In the genomic region with DNA sequence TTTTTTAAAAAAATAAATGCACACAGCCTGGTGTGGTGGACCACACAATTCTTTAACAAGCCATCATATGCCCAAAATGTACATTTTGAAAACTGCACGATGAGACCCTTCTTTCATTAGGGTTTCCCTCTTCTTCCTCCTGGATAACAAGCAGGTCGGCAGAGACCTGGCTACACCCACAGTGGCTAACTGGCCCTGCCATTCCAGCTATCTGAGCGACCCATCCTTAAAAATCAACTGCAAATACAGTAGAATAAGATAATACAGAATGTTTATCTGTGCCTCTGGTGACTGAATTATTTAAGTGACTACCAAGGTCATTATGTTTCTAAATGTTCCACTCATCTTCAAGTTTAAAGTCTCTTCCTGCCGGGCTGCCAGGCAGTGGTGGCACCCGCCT, we compare ENCODE assay signal across 11 mouse cellular contexts. TPM values are rescaled to one million over a fixed set of nuclear protein-coding genes. Genes with fewer than 3 reads are reported as not detected.
DNase-seq lines count a peak whose midpoint lies in the region; ATAC-seq and TF ChIP-seq lines count a peak whose summit lies in the region.
"Had no signal": no experiment of that assay in that cellular context is flagged by ENCODE, and none has a peak within 500 bp of the region (broad histone marks: within the 10 kb centered on the region; RNA-seq: fewer than 3 reads in every experiment).

No protein-coding gene starts in this region.

- H3K27me3 ChIP-seq in kidney, embryonic 16.5 days (ENCODE audit: insufficient read depth, low read length): no peaks in the 10 kb centered on the region
- H3K27me3 ChIP-seq in embryonic facial prominence, embryonic 14.5 days (replicated peaks; ENCODE audit: control insufficient read depth, insufficient read depth, low read length): no peaks in the 10 kb centered on the region; the same call in 1 of the 2 replicates
- H3K27me3 ChIP-seq in intestine, postnatal 0 days (replicated peaks; ENCODE audit: control insufficient read depth, insufficient read depth, low read length): peaks cover 38% of the 10 kb centered on the region
- no peaks in the 10 kb centered on the region for H3K27me3 ChIP-seq in midbrain, postnatal 0 days (ENCODE audit: insufficient read depth, low read length)
- H3K27me3 ChIP-seq: Patski had no signal

- H3K4me3 ChIP-seq in kidney, embryonic 16.5 days (ENCODE audit: low read length): peak overlapping the region; percentile 91
- peak overlapping the region; percentile 86 for H3K4me3 ChIP-seq in embryonic facial prominence, embryonic 14.5 days (ENCODE audit: low read depth, low read length)
- no peak overlapping the region for H3K4me3 ChIP-seq in intestine, postnatal 0 days (ENCODE audit: low read depth, low read length)
- peak overlapping the region; percentile 92; the same call in 1 of the 2 replicates for H3K4me3 ChIP-seq in midbrain, postnatal 0 days (ENCODE audit: low read depth, low read length)

- no peaks in the 10 kb centered on the region for H3K36me3 ChIP-seq in kidney, embryonic 16.5 days (ENCODE audit: insufficient read depth, low read length)
- 0 out of 2 replicates have a peak, but pooled peaks cover 3% of the 10 kb centered on the region for H3K36me3 ChIP-seq in embryonic facial prominence, embryonic 14.5 days (ENCODE audit: control insufficient read depth, insufficient read depth, low read length)
- no peaks in the 10 kb centered on the region for H3K36me3 ChIP-seq in intestine, postnatal 0 days (ENCODE audit: control insufficient read depth, insufficient read depth)
- no peaks in the 10 kb centered on the region for H3K36me3 ChIP-seq in midbrain, postnatal 0 days (ENCODE audit: insufficient read depth, low read length)

- TF ChIP-seq CTCF in intestine, postnatal 0 days (IDR thresholded peaks at IDR 0.05; ENCODE audit: low read depth): no peak
- TF ChIP-seq CTCF in midbrain, postnatal 0 days (IDR thresholded peaks at IDR 0.05): no peak

- no peak for ATAC-seq in kidney, embryonic 16.5 days (ENCODE audit: low FRiP score, low TSS enrichment)
- ATAC-seq in embryonic facial prominence, embryonic 14.5 days (ENCODE audit: low read depth): no peak
- no peak for ATAC-seq in intestine, postnatal 0 days
- ATAC-seq in midbrain, postnatal 0 days (ENCODE audit: low FRiP score): no peak
- ATAC-seq: Patski had no signal

- no peak overlapping the region for H3K27ac ChIP-seq in kidney, embryonic 16.5 days (ENCODE audit: low read length)
- no peak overlapping the region for H3K27ac ChIP-seq in embryonic facial prominence, embryonic 14.5 days (replicated peaks; ENCODE audit: low read depth, low read length)
- H3K27ac ChIP-seq in intestine, postnatal 0 days (ENCODE audit: low read depth, low read length): no peak overlapping the region
- no peak overlapping the region for H3K27ac ChIP-seq in midbrain, postnatal 0 days (ENCODE audit: low read depth, low read length)

- no peak overlapping the region for H3K9ac ChIP-seq in kidney, embryonic 16.5 days (replicated peaks; ENCODE audit: low read length)
- peak overlapping the region; percentile 90; the same call in 1 of the 2 replicates for H3K9ac ChIP-seq in embryonic facial prominence, embryonic 14.5 days (ENCODE audit: low read depth, low read length)
- H3K9ac ChIP-seq in intestine, postnatal 0 days (ENCODE audit: low read depth, low read length): no peak overlapping the region
- H3K9ac ChIP-seq in midbrain, postnatal 0 days (replicated peaks; ENCODE audit: low read length, poor library complexity, severe bottlenecking): no peak overlapping the region

- peak overlapping the region; percentile 89 for H3K4me2 ChIP-seq in kidney, embryonic 16.5 days (replicated peaks; ENCODE audit: low read depth, low read length)
- H3K4me2 ChIP-seq in embryonic facial prominence, embryonic 14.5 days (ENCODE audit: low read depth, low read length): peak overlapping the region; percentile 83
- peak overlapping the region; percentile 93; the same call in 1 of the 2 replicates for H3K4me2 ChIP-seq in intestine, postnatal 0 days (replicated peaks; ENCODE audit: low read depth)
- peak overlapping the region; percentile 79 for H3K4me2 ChIP-seq in midbrain, postnatal 0 days (ENCODE audit: low read depth, low read length, poor library complexity, severe bottlenecking)

- no peak for DNase-seq in kidney, postnatal 14 days
- no peak for DNase-seq in embryonic facial prominence, embryonic 14.5 days (ENCODE audit: low spot score)
- no peak for DNase-seq in midbrain, postnatal 0 days (ENCODE audit: low spot score)
- DNase-seq in layer of hippocampus, postnatal 25 days (ENCODE audit: extremely low spot score in 1 of 2, low spot score in 1 of 2): no peak
- DNase-seq in layer of hippocampus, postnatal 14 days (ENCODE audit: low spot score in 2 of 2): no peak
- no peak for DNase-seq in cerebellum, postnatal 36 days
- DNase-seq: cerebellum, adult 9-10 months; kidney, adult 8-10 months had no signal

- H3K9me3 ChIP-seq in kidney, embryonic 16.5 days (ENCODE audit: low read length): no peaks in the 10 kb centered on the region
- no peaks in the 10 kb centered on the region for H3K9me3 ChIP-seq in embryonic facial prominence, embryonic 14.5 days (ENCODE audit: control insufficient read depth, low read length)
- no peaks in the 10 kb centered on the region for H3K9me3 ChIP-seq in intestine, postnatal 0 days (ENCODE audit: control insufficient read depth)
- no peaks in the 10 kb centered on the region for H3K9me3 ChIP-seq in midbrain, postnatal 0 days (ENCODE audit: low read length)

- 49% methylated on average over 5 of the region's 5 CpGs for WGBS in kidney, embryonic 16.5 days
- 57% methylated on average over 5 of the region's 5 CpGs for whole genome bisulfite sequencing in embryonic facial prominence, embryonic 14.5 days
- 65% methylated on average over 5 of the region's 5 CpGs for WGBS in intestine, postnatal 0 days
- WGBS in midbrain, postnatal 0 days: 58% methylated on average over 5 of the region's 5 CpGs

- peaks cover 21% of the 10 kb centered on the region for H3K4me1 ChIP-seq in kidney, embryonic 16.5 days (ENCODE audit: insufficient read depth, low read length)
- H3K4me1 ChIP-seq in embryonic facial prominence, embryonic 14.5 days (ENCODE audit: control insufficient read depth, insufficient read depth, low read length): no peaks in the 10 kb centered on the region
- H3K4me1 ChIP-seq in intestine, postnatal 0 days (replicated peaks; ENCODE audit: control insufficient read depth, insufficient read depth, low read length): no peaks in the 10 kb centered on the region
- peaks cover 3% of the 10 kb centered on the region; the same call in 1 of the 2 replicates for H3K4me1 ChIP-seq in midbrain, postnatal 0 days (ENCODE audit: insufficient read depth, low read length)

RNA-seq across cellular contexts. Expression of gene Uck2, which starts 2.4 kb away (rescaled TPM):
- 67.7 and 72.3 TPM in 2 replicates for polyA plus RNA-seq in kidney, embryonic 16.5 days (2015; fragmentation: Nextera tagmentation; extraction: Ambion mirVana)
- 54.8 and 56.2 TPM in 2 replicates for polyA plus RNA-seq in embryonic facial prominence, embryonic 14.5 days (2014; fragmentation: Nextera tagmentation; extraction: Ambion mirVana)
- polyA plus RNA-seq in intestine, postnatal 0 days (2015; fragmentation: Nextera tagmentation; extraction: Ambion mirVana): 10.1 and 10.8 TPM in 2 replicates
- total RNA-seq in midbrain, postnatal 0 days (2014; rRNA removed): 54.4 and 74.2 TPM in 2 replicates
- 32.7 and 42.7 TPM in 2 replicates for polyA plus RNA-seq in midbrain, postnatal 0 days (2015; fragmentation: Nextera tagmentation; extraction: Ambion mirVana)
- 10 to 100 TPM; 45.5 to 47.3 TPM for total RNA-seq in layer of hippocampus, postnatal 25 days (2021)
- 10 to 100 TPM; 64.2 to 68.1 TPM for total RNA-seq in layer of hippocampus, postnatal 14 days (2021)

RNA-seq across cellular contexts. Expression of gene Tmco1, which starts 25.4 kb away (rescaled TPM):
- polyA plus RNA-seq in kidney, embryonic 16.5 days (2015; fragmentation: Nextera tagmentation; extraction: Ambion mirVana): 117 and 125 TPM in 2 replicates
- polyA plus RNA-seq in embryonic facial prominence, embryonic 14.5 days (2014; fragmentation: Nextera tagmentation; extraction: Ambion mirVana): 80.6 and 90.0 TPM in 2 replicates
- 82.6 and 95.3 TPM in 2 replicates for polyA plus RNA-seq in intestine, postnatal 0 days (2015; fragmentation: Nextera tagmentation; extraction: Ambion mirVana)
- 40.7 and 52.5 TPM in 2 replicates for total RNA-seq in midbrain, postnatal 0 days (2014; rRNA removed)
- 74.4 and 74.9 TPM in 2 replicates for polyA plus RNA-seq in midbrain, postnatal 0 days (2015; fragmentation: Nextera tagmentation; extraction: Ambion mirVana)
- total RNA-seq in layer of hippocampus, postnatal 25 days (2021): 10 to 100 TPM; 50.9 to 56.8 TPM
- 10 to 100 TPM; 43.2 to 48.9 TPM for total RNA-seq in layer of hippocampus, postnatal 14 days (2021)
